Mouse (Mus musculus) forebrain, embryonic 11.5 days (tissue): ENCODE data around the gene Gm28372. TPM values are rescaled to one million over a fixed set of nuclear protein-coding genes. Genes with fewer than 3 reads are reported as not detected.
"Not testable (repeated sequence)": the region's sequence is repeated elsewhere in the genome, so short reads cannot be mapped to it uniquely, and the experiment has no call there.

Experiments
- ATAC-seq: fragments of 200-750 bp; cut with Nextera tagmentation; replicated peaks from 2 replicates; pipeline ENCODE4 v1.8.0; 2017; ENCODE audit warnings: moderate TSS enrichment; ENCODE audit not compliant: low FRiP score
- DNase-seq: peaks from one replicate; pipeline ENCODE4 v3.0.0-alpha.2; 2017; ENCODE audit warnings: low spot score
- H3K27ac ChIP-seq: fragments of 300-500 bp; sonication (generic); 2 replicates; pipeline ENCODE4 v1.5.1; 2014; ENCODE audit warnings: low read depth, low read length
- H3K27me3 ChIP-seq: fragments of 300-500 bp; sonication (generic); 2 replicates; pipeline ENCODE4 v1.6.1; 2014; ENCODE audit warnings: mild to moderate bottlenecking, low read length, mixed read lengths; ENCODE audit not compliant: control insufficient read depth, insufficient read depth
- H3K36me3 ChIP-seq: fragments of 300-500 bp; sonication (generic); 2 replicates; pipeline ENCODE4 v1.6.1; 2014; ENCODE audit warnings: mild to moderate bottlenecking, low read length, moderate library complexity, mixed read lengths; ENCODE audit not compliant: control insufficient read depth, insufficient read depth
- H3K4me1 ChIP-seq: fragments of 300-500 bp; sonication (generic); replicated peaks from 2 replicates; pipeline ENCODE4 v1.6.1; 2014; ENCODE audit warnings: low read length, mixed read lengths; ENCODE audit not compliant: control insufficient read depth, insufficient read depth
- H3K4me2 ChIP-seq: fragments of 300-500 bp; sonication (generic); 2 replicates; pipeline ENCODE4 v1.6.1; 2014; ENCODE audit warnings: low read depth, mild to moderate bottlenecking, low read length, moderate library complexity, mixed read lengths; ENCODE audit not compliant: severe bottlenecking
- H3K4me3 ChIP-seq: fragments of 300-500 bp; sonication (generic); 2 replicates; pipeline ENCODE4 v1.5.1; 2014; ENCODE audit warnings: low read depth, low read length
- H3K9ac ChIP-seq: fragments of 300-500 bp; sonication (generic); 2 replicates; pipeline ENCODE4 v1.6.1; 2014; ENCODE audit warnings: low read length
- H3K9me3 ChIP-seq: fragments of 300-500 bp; sonication (generic); 2 replicates; pipeline ENCODE4 v1.6.1; 2016; ENCODE audit warnings: low read length, mixed read lengths; ENCODE audit not compliant: control insufficient read depth
- WGBS: fragments of 180-500 bp; shearing (Covaris S2); extraction: QIAGEN DNeasy Blood & Tissue Kit; methylation state at CpG from one replicate; pipeline ENCODE4 v1.1.7; 2014; 5-methylcytosine and 5-hydroxymethylcytosine counted together
- polyA plus RNA-seq: library from polyadenylated mRNA; unstranded; fragments of >200 nt; fragmentation: Nextera tagmentation; extraction: Ambion mirVana; gene quantifications from 2 replicates; pipeline ENCODE4 v1.2.1, GENCODE M21; 2014

Gm28372 gene
- polyA plus RNA-seq: not detected in 2 replicates

- H3K27ac ChIP-seq: no peak within 1 kb of the TSS
- no peak within 1 kb of the TSS for H3K4me2 ChIP-seq
- H3K27me3 ChIP-seq: no peaks in the 10 kb centered on the region
- 92% methylated on average over 1 of the region's 1 CpGs for WGBS
- ATAC-seq: no peak
- H3K4me3 ChIP-seq: no peak within 1 kb of the TSS
- no peaks in the 10 kb centered on the region for H3K9me3 ChIP-seq
- H3K4me1 ChIP-seq: no peaks in the 10 kb centered on the region
- H3K9ac ChIP-seq: no peak within 1 kb of the TSS
- DNase-seq: no peak
- no peaks in the 10 kb centered on the region for H3K36me3 ChIP-seq
These were observed at the start of gene Gm28372, which contains the start of gene 1700020A23Rik for GRCm38 (mm10) chr2:130404939-130405338. Gene Gm28372 (plus strand): TSS chr2:130405239. Gene 1700020A23Rik (plus strand): TSS chr2:130405259.

- WGBS: 96% methylated on average over 5 of the region's 5 CpGs
- H3K4me3 ChIP-seq: no peak overlapping the region
- peaks cover 8% of the 10 kb centered on the region; the same call in 1 of the 2 replicates for H3K4me1 ChIP-seq
- no peak overlapping the region for H3K9ac ChIP-seq
- ATAC-seq (no peak), DNase-seq (no peak)
- no peaks in the 10 kb centered on the region for H3K36me3 ChIP-seq
- no peak overlapping the region for H3K27ac ChIP-seq
- no peak overlapping the region for H3K4me2 ChIP-seq
- no peaks in the 10 kb centered on the region for H3K9me3 ChIP-seq
- H3K27me3 ChIP-seq: peaks cover 32% of the 10 kb centered on the region
These were observed 47.5 kb upstream of the Gm28372 start for GRCm38 (mm10) chr2:130357551-130357950.

- Histone ChIP-seq H3K27me3 (peaks cover 42% of the 10 kb centered on the region), H3K4me2 (no peak overlapping the region), H3K4me1 (peaks cover 8% of the 10 kb centered on the region; the same call in 1 of the 2 replicates), H3K9ac (no peak overlapping the region), H3K9me3 (no peaks in the 10 kb centered on the region), H3K4me3 (no peak overlapping the region), H3K36me3 (no peaks in the 10 kb centered on the region), H3K27ac (no peak overlapping the region)
- WGBS: 24% methylated on average over 5 of the region's 5 CpGs
- DNase-seq (no peak), ATAC-seq (peak; percentile 64)
These were observed 46.2 kb upstream of the Gm28372 start for GRCm38 (mm10) chr2:130358852-130359251.

- no peak overlapping the region for H3K4me3 ChIP-seq
- H3K9ac ChIP-seq: no peak overlapping the region
- H3K9me3 ChIP-seq: no peaks in the 10 kb centered on the region
- ATAC-seq (0 out of 2 replicates have a peak, but pooled peaks have one; percentile 67), DNase-seq (peak; percentile 82)
- H3K4me1 ChIP-seq: peaks cover 10% of the 10 kb centered on the region; the same call in 1 of the 2 replicates
- H3K36me3 ChIP-seq: no peaks in the 10 kb centered on the region
- H3K27me3 ChIP-seq: peaks cover 47% of the 10 kb centered on the region
- WGBS: 1% methylated on average over 14 of the region's 14 CpGs
- no peak overlapping the region for H3K27ac ChIP-seq
- no peak overlapping the region for H3K4me2 ChIP-seq
These were observed 42.5 kb upstream of the Gm28372 start for GRCm38 (mm10) chr2:130362511-130363026.

- Histone ChIP-seq H3K27me3 (peaks cover 36% of the 10 kb centered on the region), H3K4me1 (peaks cover 10% of the 10 kb centered on the region; the same call in 1 of the 2 replicates), H3K36me3 (no peaks in the 10 kb centered on the region), H3K27ac (no peak overlapping the region), H3K9me3 (no peaks in the 10 kb centered on the region), H3K4me3 (peak overlapping the region; percentile 23), H3K4me2 (peak overlapping the region; percentile 42), H3K9ac (0 out of 2 replicates have a peak overlapping the region, but pooled peaks have one; percentile 12)
- WGBS: 8% methylated on average over 30 of the region's 30 CpGs
- peak; percentile 51 for DNase-seq
- ATAC-seq: no peak
These were observed 39.6 kb upstream of the Gm28372 start for GRCm38 (mm10) chr2:130365211-130366094.

GRCm38 (mm10) chr2:130367386-130367785 lies 37.7 kb upstream of the Gm28372 start:
- no peaks in the 10 kb centered on the region for H3K9me3 ChIP-seq
- no peak overlapping the region for H3K4me2 ChIP-seq
- peaks cover 17% of the 10 kb centered on the region for H3K27me3 ChIP-seq
- H3K27ac ChIP-seq: no peak overlapping the region
- no peak overlapping the region for H3K9ac ChIP-seq
- H3K4me3 ChIP-seq: no peak overlapping the region
- peaks cover 4% of the 10 kb centered on the region; the same call in 1 of the 2 replicates for H3K4me1 ChIP-seq
- ATAC-seq (no peak), DNase-seq (no peak)
- WGBS: 69% methylated on average over 4 of the region's 4 CpGs
- H3K36me3 ChIP-seq: no peaks in the 10 kb centered on the region

- not testable (repeated sequence) for H3K36me3 ChIP-seq, H3K9ac ChIP-seq, H3K4me3 ChIP-seq, ATAC-seq, H3K27me3 ChIP-seq, DNase-seq, H3K9me3 ChIP-seq, H3K4me1 ChIP-seq, H3K27ac ChIP-seq, H3K4me2 ChIP-seq
- WGBS: 63% methylated on average over 1 of the region's 1 CpGs
These were observed 32.0 kb upstream of the Gm28372 start for GRCm38 (mm10) chr2:130373026-130373425.

GRCm38 (mm10) chr2:130374951-130375350 lies 30.1 kb upstream of the Gm28372 start:
- Histone ChIP-seq H3K4me2 (no peak overlapping the region), H3K36me3 (no peaks in the 10 kb centered on the region), H3K27me3 (no peaks in the 10 kb centered on the region), H3K4me3 (no peak overlapping the region), H3K9me3 (no peaks in the 10 kb centered on the region), H3K9ac (no peak overlapping the region), H3K4me1 (no peaks in the 10 kb centered on the region), H3K27ac (no peak overlapping the region)
- ATAC-seq (no peak), DNase-seq (peak; percentile 48)
- WGBS: 80% methylated on average over 4 of the region's 4 CpGs
